Mouse (Mus musculus) neural tube, embryonic 11.5 days (tissue): ENCODE measurements around the gene Dlk2. TPM values are rescaled to one million over a fixed set of nuclear protein-coding genes. Genes with fewer than 3 reads are reported as not detected.

Source experiments
- polyA plus RNA-seq: library from polyadenylated mRNA; unstranded; fragments of >200 nt; fragmentation: Nextera tagmentation; extraction: Ambion mirVana; gene quantifications from 2 replicates; pipeline ENCODE4 v1.2.1, GENCODE M21; 2014

Dlk2 gene
- polyA plus RNA-seq, 1 experiment from 2014 or later = 1.3 TPM

Other genes starting within 250 kb of the Dlk2 start
- 125 and 128 TPM in 2 replicates for gene Mrps18a, start 186.4 kb upstream of the Dlk2 start, polyA plus RNA-seq
- 8.9 and 12.6 TPM in 2 replicates for gene Rsph9, start 153.2 kb upstream of the Dlk2 start, polyA plus RNA-seq
- 34.3 and 36.0 TPM in 2 replicates for gene Mad2l1bp, start 143.9 kb upstream of the Dlk2 start, polyA plus RNA-seq
- 23.8 and 27.3 TPM in 2 replicates for gene Gtpbp2, start 136.4 kb upstream of the Dlk2 start, polyA plus RNA-seq
- gene Polh, start 94.8 kb upstream of the Dlk2 start, polyA plus RNA-seq = 8.9 and 9.5 TPM in 2 replicates
- 68.4 and 73.4 TPM in 2 replicates for gene Xpo5, start 94.6 kb upstream of the Dlk2 start, polyA plus RNA-seq
- 105 TPM in 2 replicates for gene Polr1c, start 49.4 kb upstream of the Dlk2 start, polyA plus RNA-seq
- 79.4 and 89.9 TPM in 2 replicates for gene Yipf3, start 49.3 kb upstream of the Dlk2 start, polyA plus RNA-seq
- 1.7 and 2.8 TPM in 2 replicates for gene Lrrc73, start 43.9 kb upstream of the Dlk2 start, polyA plus RNA-seq
- 47.6 and 48.8 TPM in 2 replicates for gene Tjap1, start 14.4 kb upstream of the Dlk2 start, polyA plus RNA-seq
- gene Abcc10, start 30.9 kb downstream of the Dlk2 start, polyA plus RNA-seq = 5.5 and 8.4 TPM in 2 replicates
- 15.0 and 15.8 TPM in 2 replicates for gene Zfp318, start 86.3 kb downstream of the Dlk2 start, polyA plus RNA-seq
- 0.24 and 0.74 TPM in 2 replicates for gene Crip3, start 131.5 kb downstream of the Dlk2 start, polyA plus RNA-seq
- gene Slc22a7, start 141.0 kb downstream of the Dlk2 start, polyA plus RNA-seq = not detected in 2 replicates
- 2.6 and 3.1 TPM in 2 replicates for gene Ttbk1, start 190.3 kb downstream of the Dlk2 start, polyA plus RNA-seq
- gene Dnph1, start 199.3 kb downstream of the Dlk2 start, polyA plus RNA-seq = 55.3 and 64.9 TPM in 2 replicates
- 4.4 and 5.4 TPM in 2 replicates for gene Cul9, start 249.0 kb downstream of the Dlk2 start, polyA plus RNA-seq